ENCODE assay signal across 25 mouse cellular contexts in genomic region chr4:89050551-89051199, GRCm38 (mm10).
DNase-seq lines count a peak whose midpoint lies in the region; TF ChIP-seq lines count a peak whose summit lies in the region.
"Had no signal": no experiment of that assay in that cellular context is flagged by ENCODE, and none has a peak within 500 bp of the region (broad histone marks: within the 10 kb centered on the region; RNA-seq: fewer than 3 reads in every experiment).

No protein-coding gene starts in this region.

- no peak overlapping the region for H3K9ac ChIP-seq in MEL (ENCODE audit: control insufficient read depth, low read depth, low read length, poor library complexity, severe bottlenecking)
- H3K9ac ChIP-seq: embryonic facial prominence, embryonic 13.5 days; embryonic facial prominence, embryonic 15.5 days; forebrain, embryonic 13.5 days; forebrain, embryonic 15.5 days; forebrain, postnatal 0 days had no signal

- intact Hi-C loops in heart, postnatal 25 days (cut with DNase I), result no loop called here

- TF ChIP-seq RAD21 in MEL (IDR thresholded peaks at IDR 0.05; ENCODE audit: low read depth, low read length), result no peak

- TF ChIP-seq EP300 in MEL (IDR thresholded peaks at IDR 0.05; ENCODE audit: low read depth in 1 of 2, low read length in 2 of 2), result no peak

- peaks cover 9 to 21% of the 10 kb centered on the region in 2 experiments for H3K4me1 ChIP-seq in MEL (ENCODE audit: control insufficient read depth in 1 of 2, insufficient read depth in 2 of 2, low read length in 2 of 2)
- H3K4me1 ChIP-seq: embryonic facial prominence, embryonic 13.5 days; embryonic facial prominence, embryonic 15.5 days; forebrain, embryonic 13.5 days; forebrain, embryonic 15.5 days had no signal

- no peaks in the 10 kb centered on the region for H3K27me3 ChIP-seq in MEL (ENCODE audit: control insufficient read depth in 1 of 2, insufficient read depth in 2 of 2, low read length in 2 of 2)
- H3K27me3 ChIP-seq: CH12.LX; embryonic facial prominence, embryonic 13.5 days; embryonic facial prominence, embryonic 15.5 days; forebrain, embryonic 13.5 days; forebrain, embryonic 15.5 days; Patski had no signal

- H3K4me3 ChIP-seq in MEL (ENCODE audit: control insufficient read depth in 1 of 2, insufficient read depth in 1 of 2, low read depth in 2 of 2, low read length in 2 of 2), result no peak overlapping the region
- H3K4me3 ChIP-seq: embryonic facial prominence, embryonic 13.5 days; embryonic facial prominence, embryonic 15.5 days; forebrain, embryonic 13.5 days; forebrain, embryonic 15.5 days had no signal

- no peak for TF ChIP-seq CTCF in MEL (IDR thresholded peaks at IDR 0.05 in 2 of 3, conservative IDR thresholded peaks at IDR 0.05 in 1 of 3; ENCODE audit: control insufficient read depth in 1 of 3, insufficient read depth in 1 of 3, low read depth in 2 of 3, low read length in 3 of 3, poor library complexity in 1 of 3, severe bottlenecking in 1 of 3)

- DNase-seq in 3134 (ENCODE audit: extremely low read depth, insufficient read length, low spot score) (peak; percentile 44), MEL (ENCODE audit: low read depth, low spot score) (no peak), adipocyte (ENCODE audit: low spot score) (peak; percentile 38)
- no peak for DNase-seq in frontal cortex, postnatal 25 days (ENCODE audit: low spot score in 2 of 2)
- no peak for DNase-seq in heart, postnatal 25 days (ENCODE audit: low spot score)
- DNase-seq in right cerebral cortex, adult 2 months (ENCODE audit: low spot score in 2 of 2), result no peak
- DNase-seq: adrenal gland, adult 2 months; adrenal gland, postnatal 10 days; adrenal gland, postnatal 25 days; B cell, adult 2 months; cerebellum, adult 11 months; cerebellum, adult 18-20 months; cerebellum, adult 8-10 months; cerebellum, adult 9-11 months; cerebellum, postnatal 14 days; cerebellum, postnatal 36 days; embryo, embryonic 11 days; forebrain, postnatal 0 days had no signal

- no peak for TF ChIP-seq POLR2A in MEL (IDR thresholded peaks at IDR 0.05; ENCODE audit: control insufficient read depth in 1 of 2, insufficient read depth in 1 of 2, low read depth in 1 of 2, low read length in 2 of 2, poor library complexity in 1 of 2)

- H3K79me2 ChIP-seq in MEL (ENCODE audit: control insufficient read depth, insufficient read depth, low read length, poor library complexity), result no peaks in the 10 kb centered on the region

- H3K36me3 ChIP-seq in MEL (ENCODE audit: control insufficient read depth in 1 of 2, insufficient read depth in 2 of 2, low read length in 2 of 2), result peaks cover 0 to 21% of the 10 kb centered on the region in 2 experiments; a peak in 2 of 4 replicates
- H3K36me3 ChIP-seq: embryonic facial prominence, embryonic 13.5 days; embryonic facial prominence, embryonic 15.5 days; forebrain, embryonic 15.5 days; G1E had no signal

- no peaks in the 10 kb centered on the region for H3K9me3 ChIP-seq in MEL (replicated peaks; ENCODE audit: insufficient read depth, low read length)
- H3K9me3 ChIP-seq: embryonic facial prominence, embryonic 13.5 days; embryonic facial prominence, embryonic 15.5 days; forebrain, embryonic 13.5 days; forebrain, embryonic 15.5 days had no signal

- no peak overlapping the region for H3K27ac ChIP-seq in MEL (ENCODE audit: control insufficient read depth, low read depth, low read length)
- H3K27ac ChIP-seq: embryonic facial prominence, embryonic 13.5 days; embryonic facial prominence, embryonic 15.5 days; forebrain, embryonic 13.5 days; forebrain, embryonic 15.5 days had no signal

TF ChIP-seq in MEL, 35 proteins besides CTCF, POLR2A, EP300 and RAD21:
- TF ChIP-seq RCOR1 (IDR thresholded peaks at IDR 0.05; ENCODE audit: low read depth, low read length) (peak; percentile 66; the same call in 1 of the 2 replicates), E2F4 (IDR thresholded peaks at IDR 0.05; ENCODE audit: borderline replicate concordance, low read depth, low read length) (no peak)
TF ChIP-seq in MEL: peak in this region for 1.

Comparison
In these comparisons a context has a peak if more than half of its experiments do, and no peak if none do; other contexts are left out.
1. DNase-seq: peak in 3134 (single experiment) and adipocyte (single experiment); none in MEL (single experiment), frontal cortex, postnatal 25 days (0 of 2), heart, postnatal 25 days (single experiment) and right cerebral cortex, adult 2 months (0 of 2).